Mouse (Mus musculus) lung, adult 18-20 months (tissue): Measurements from ENCODE around the gene Gria1.

Experiments used
- DNase-seq, 2 experiments: peaks; one replicate each; pipeline ENCODE4 v3.0.0; 2022; ENCODE audit warnings: mixed read lengths in 2 of 2

Gene Gria1

GRCm38 (mm10) chr11:57176552-57176951 lies 165.4 kb downstream of the Gria1 start:
- no peak for DNase-seq

GRCm38 (mm10) chr11:57184216-57184615 lies 173.0 kb downstream of the Gria1 start:
- DNase-seq: no peak

- DNase-seq: no peak
Measured at GRCm38 (mm10) chr11:57185110-57185509, 173.9 kb downstream of the Gria1 start.

GRCm38 (mm10) chr11:57189391-57189790 lies 178.2 kb downstream of the Gria1 start:
- DNase-seq: no peak

- no peak for DNase-seq
Measured at GRCm38 (mm10) chr11:57194746-57195145, 183.6 kb downstream of the Gria1 start.

GRCm38 (mm10) chr11:57201245-57201976 lies 190.2 kb downstream of the Gria1 start:
- no peak for DNase-seq

GRCm38 (mm10) chr11:57204371-57204770 lies 193.2 kb downstream of the Gria1 start:
- no peak for DNase-seq

GRCm38 (mm10) chr11:57207260-57207659 lies 196.1 kb downstream of the Gria1 start:
- no peak for DNase-seq

GRCm38 (mm10) chr11:57214079-57214478 lies 202.9 kb downstream of the Gria1 start:
- DNase-seq: no peak

GRCm38 (mm10) chr11:57214583-57214982 lies 203.4 kb downstream of the Gria1 start:
- DNase-seq: no peak

GRCm38 (mm10) chr11:57222797-57223569 lies 211.8 kb downstream of the Gria1 start:
- no peak for DNase-seq

- DNase-seq: no peak
Measured at GRCm38 (mm10) chr11:57235446-57235845, 224.3 kb downstream of the Gria1 start.

- DNase-seq: no peak
Measured at GRCm38 (mm10) chr11:57236431-57236830, 225.2 kb downstream of the Gria1 start.

GRCm38 (mm10) chr11:57239758-57240157 lies 228.6 kb downstream of the Gria1 start:
- no peak for DNase-seq

- DNase-seq: no peak
Measured at GRCm38 (mm10) chr11:57243835-57244234, 232.6 kb downstream of the Gria1 start.

- no peak for DNase-seq
Measured at GRCm38 (mm10) chr11:57244543-57244942, 233.4 kb downstream of the Gria1 start.

GRCm38 (mm10) chr11:57248870-57249269 lies 237.7 kb downstream of the Gria1 start:
- no peak for DNase-seq

- DNase-seq: no peak
Measured at GRCm38 (mm10) chr11:57250129-57250528, 238.9 kb downstream of the Gria1 start.

- no peak for DNase-seq
Measured at GRCm38 (mm10) chr11:57271687-57272086, 260.5 kb downstream of the Gria1 start.

- DNase-seq: no peak
Measured at GRCm38 (mm10) chr11:57274687-57275086, 263.5 kb downstream of the Gria1 start.

GRCm38 (mm10) chr11:57278056-57278455 lies 266.9 kb downstream of the Gria1 start:
- DNase-seq: no peak

GRCm38 (mm10) chr11:57286119-57286518 lies 274.9 kb downstream of the Gria1 start:
- no peak for DNase-seq

GRCm38 (mm10) chr11:57297376-57297775 lies 286.2 kb downstream of the Gria1 start:
- no peak for DNase-seq

- no peak for DNase-seq
Measured at GRCm38 (mm10) chr11:57298263-57298662, 287.1 kb downstream of the Gria1 start.
